Mouse (Mus musculus) brain, embryonic 14.5 days (tissue): ENCODE data around the gene Zfp704.

ENCODE experiments used
- CTCF ChIP-seq: fragments of 200-500 bp; IDR thresholded peaks from 2 replicates; pipeline ENCODE4 v1.5.1; 2012; ENCODE audit warnings: inconsistent platforms, mild to moderate bottlenecking, moderate library complexity, borderline replicate concordance; ENCODE audit not compliant: insufficient read depth, insufficient read length; ENCODE audit errors: extremely low read depth
- POLR2A ChIP-seq: fragments of 200-500 bp; IDR thresholded peaks from 2 replicates; pipeline ENCODE4 v1.6.1; 2012; ENCODE audit warnings: mild to moderate bottlenecking, inconsistent platforms, borderline replicate concordance; ENCODE audit not compliant: poor library complexity, insufficient read depth, insufficient read length, severe bottlenecking; ENCODE audit errors: extremely low read depth

DNA sequence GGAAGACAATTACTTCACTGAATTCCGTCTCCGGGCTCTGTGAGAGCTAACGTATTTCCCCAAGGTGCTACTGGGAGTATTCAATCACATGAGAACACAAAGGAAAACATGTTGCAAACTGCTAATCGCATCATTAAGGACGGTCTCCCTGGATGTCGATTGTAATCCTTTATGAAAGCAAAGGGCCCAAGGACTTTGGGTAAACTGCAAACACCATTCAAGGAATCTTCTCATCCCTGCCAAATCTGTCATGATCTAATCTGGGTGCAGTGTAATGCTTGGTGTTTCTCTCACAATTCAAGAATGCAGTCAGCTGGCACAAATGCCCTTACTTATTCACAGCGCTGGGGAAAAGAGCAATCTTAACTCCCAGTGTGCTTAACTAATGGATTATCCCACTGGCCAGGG is 96.2 kb downstream of the Zfp704 start:
- TF ChIP-seq CTCF (no peak), POLR2A (no peak)
